Mouse (Mus musculus): ENCODE measurements at regions not wholly inside any gene's neighbourhood (a gene's known extent, or its start where the extent isn't known, plus 50 kb on each side); places are given as distances from the start of the nearest gene placed in this dataset.
"Not testable (repeated sequence)": the region's sequence is repeated elsewhere in the genome, so short reads cannot be mapped to it uniquely, and the experiment has no call there.

- not testable (repeated sequence) for TF ChIP-seq CTCF (IDR thresholded peaks at IDR 0.05; ENCODE audit: extremely low read depth, insufficient read length, insufficient replicate concordance, low read depth, low read length); POLR2A (IDR thresholded peaks at IDR 0.05; ENCODE audit: low read depth, low read length)
Measured at GRCm38 (mm10) chr16:25523141-25523540, 160.4 kb upstream of the Trp63 start.
